Mouse (Mus musculus): ENCODE measurements around the gene Olfr1121.
"Not testable (repeated sequence)": the region's sequence is repeated elsewhere in the genome, so short reads cannot be mapped to it uniquely, and the experiment has no call there.

Gene Olfr1121

DNA sequence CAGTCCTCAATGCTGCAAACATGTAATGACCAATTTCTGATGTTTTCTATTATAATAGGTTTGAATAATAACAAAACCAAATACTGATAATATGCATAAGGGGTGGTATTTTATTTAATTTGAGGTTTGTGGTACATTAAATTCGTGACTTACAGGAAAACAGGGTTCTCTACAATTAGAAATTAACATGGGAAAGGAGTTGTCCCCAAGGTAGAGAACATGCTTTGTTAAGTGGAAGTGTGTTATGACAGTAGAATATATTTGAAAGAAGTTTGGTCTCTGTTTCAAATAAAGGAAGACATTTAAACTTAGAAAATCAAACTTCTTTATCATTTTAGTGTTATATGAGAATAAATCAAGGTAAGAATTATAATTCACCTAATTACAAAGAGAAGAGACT, at the start of gene Olfr1121:
Gene Olfr1121, plus strand, starts transcription at position 301 of the 400 bp plus-strand sequence.
- no peak for DNase-seq

DNA sequence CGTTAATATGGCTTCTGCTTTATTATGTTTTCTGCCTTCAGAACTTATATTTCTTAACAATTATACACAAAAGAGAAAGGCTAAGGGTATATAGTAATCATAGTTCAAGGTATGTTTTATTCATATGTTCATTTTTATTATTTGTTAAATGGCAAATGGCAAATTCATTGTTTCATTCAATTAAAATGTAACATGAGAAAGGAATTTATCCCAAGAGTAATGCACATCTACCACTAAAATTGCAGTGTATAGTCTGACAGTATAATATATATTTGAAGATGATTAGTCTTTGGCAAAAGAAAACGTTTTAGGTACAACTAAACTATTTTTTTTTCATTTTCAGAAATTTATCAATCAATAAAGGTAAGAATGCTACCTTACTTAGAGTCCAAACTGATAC, 15.2 kb upstream of the Olfr1121 start, which contains the start of gene Olfr1120:
Gene Olfr1120, plus strand, starts transcription at position 301 of the 400 bp plus-strand sequence.
- DNase-seq, result no peak

DNA sequence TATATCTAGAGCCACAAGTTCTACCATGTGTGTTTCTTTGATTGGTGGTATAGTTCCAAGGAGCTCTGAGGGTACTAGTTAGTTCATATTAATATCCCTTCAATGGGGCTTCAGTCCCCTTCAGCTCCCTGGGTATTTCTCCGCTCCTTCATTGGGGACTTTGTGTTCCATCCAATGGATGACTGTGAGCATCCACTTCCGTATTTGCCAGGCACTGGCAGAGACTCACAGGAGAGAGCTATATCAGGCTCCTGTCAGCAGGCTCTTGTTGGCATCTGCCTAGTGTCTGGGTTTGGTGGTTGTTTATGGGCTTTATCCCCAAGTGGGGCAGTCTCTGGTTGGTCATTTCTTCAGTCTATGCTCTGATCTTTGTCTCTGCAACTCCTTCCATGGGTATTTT, 9.6 kb upstream of the Olfr1121 start:
- not testable (repeated sequence) for DNase-seq

DNA sequence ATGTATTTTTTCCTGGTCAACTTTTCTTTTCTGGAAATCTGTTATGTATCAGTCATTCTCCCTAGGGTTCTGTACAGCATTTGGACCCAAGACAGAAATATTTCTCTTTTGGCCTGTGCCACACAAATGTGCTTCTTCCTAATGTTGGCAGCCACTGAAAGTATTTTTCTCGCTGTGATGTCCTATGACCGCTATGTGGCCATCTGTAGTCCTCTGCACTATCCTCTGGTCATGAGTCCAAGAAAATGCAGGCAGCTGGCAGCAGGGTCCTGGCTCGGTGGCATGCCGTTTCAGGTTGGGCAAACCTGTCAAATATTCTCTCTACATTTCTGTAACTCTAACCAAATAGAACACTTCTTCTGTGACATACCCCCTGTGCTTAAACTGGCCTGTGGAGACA, 2.0 kb downstream of the Olfr1121 start:
- no peak for DNase-seq

DNA sequence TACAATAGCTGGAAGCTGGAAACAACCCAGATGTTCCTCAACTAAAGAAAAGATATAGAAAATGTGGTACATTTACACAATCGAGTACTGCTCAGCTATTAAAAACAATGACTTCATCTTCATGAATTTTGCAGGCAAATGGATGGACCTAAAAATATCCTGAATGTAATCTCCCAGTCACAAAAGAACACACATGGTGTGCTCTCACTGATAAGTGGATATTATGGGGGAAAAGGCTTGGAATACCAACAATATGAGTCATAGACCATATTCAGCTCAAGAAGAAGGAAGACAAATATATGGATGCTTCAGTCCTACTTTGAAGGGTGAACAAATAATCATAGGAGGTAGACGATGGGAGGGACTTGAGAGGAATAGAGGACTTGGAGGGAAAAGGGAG, 14.2 kb downstream of the Olfr1121 start:
- no peak for DNase-seq

DNA sequence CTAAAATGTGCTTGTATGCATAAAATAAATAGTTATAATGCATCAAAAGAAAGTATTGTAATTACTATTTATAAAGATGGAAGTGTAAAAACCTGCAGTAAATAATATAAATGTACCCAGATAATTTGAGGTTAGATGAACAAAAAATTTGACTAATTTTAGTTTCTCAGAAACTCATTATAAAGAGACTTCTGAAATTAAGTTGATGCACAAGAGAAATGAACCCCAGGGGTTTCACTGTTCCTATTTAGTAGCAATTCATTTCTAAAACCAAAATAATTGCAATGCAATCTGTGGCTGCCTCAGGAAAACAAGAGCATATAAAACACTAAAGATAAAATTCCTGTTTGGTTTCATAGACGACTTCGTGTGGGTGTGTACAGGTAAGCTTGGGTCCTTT, 15.9 kb downstream of the Olfr1121 start, which contains the start of gene Olfr1122:
Gene Olfr1122, plus strand, starts transcription at position 301 of the 400 bp plus-strand sequence.
- no peak for DNase-seq

DNA sequence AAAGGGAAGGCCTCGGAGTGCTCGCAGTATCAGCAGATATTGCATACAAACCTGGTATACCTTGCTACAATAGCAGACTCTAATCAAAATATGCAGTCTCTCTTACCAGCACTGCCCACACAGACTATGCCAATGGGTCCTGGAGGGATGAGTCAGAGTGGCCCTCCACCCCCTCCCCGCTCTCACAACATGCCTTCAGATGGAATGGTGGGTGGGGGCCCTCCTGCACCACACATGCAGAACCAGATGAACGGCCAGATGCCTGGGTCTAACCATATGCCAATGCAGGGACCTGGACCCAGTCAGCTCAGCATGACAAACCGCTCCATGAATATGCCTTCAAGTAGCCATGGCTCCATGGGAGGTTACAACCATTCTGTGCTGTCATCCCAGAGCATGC, 23.9 kb downstream of the Olfr1121 start:
- DNase-seq, result not testable (repeated sequence)

DNA sequence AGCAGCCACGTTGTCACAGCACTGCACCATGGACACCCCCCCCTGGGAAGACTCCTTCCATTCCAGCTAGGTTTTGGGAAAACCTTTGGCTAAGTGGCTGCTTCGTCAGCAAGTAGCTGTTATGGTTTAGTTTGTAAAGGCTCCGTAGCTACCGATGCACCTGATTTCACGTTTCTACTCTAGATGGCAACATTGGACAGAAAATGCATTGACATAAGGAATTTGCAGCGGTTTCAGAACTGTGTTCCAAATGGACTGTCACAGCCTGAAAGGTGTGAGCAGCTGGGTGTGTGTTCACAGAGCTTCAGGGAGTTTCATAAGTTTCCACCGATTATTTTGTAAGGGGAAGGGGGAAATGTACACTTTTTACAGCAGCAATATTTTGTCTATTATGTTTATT, 25.0 kb downstream of the Olfr1121 start:
- DNase-seq, result not testable (repeated sequence)

DNA sequence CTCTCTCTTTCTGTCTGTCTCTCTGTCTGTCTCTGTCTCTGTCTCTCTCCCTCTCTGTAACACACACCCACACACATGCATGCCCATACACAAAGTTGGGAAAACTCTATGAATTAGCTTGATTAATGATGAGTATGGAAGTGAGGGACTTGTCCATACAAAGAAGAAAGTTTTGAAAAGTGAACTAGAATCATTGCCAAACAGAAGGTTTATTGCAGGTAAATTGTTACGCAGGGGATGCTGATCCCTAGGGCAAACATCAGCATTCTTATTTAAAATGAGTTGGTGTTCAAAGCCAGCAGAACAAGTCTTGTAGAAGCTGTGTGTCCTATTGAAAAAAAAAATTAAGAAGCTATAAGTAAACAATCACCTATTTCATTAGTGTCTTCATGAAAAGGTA, 46.6 kb downstream of the Olfr1121 start, which contains the start of gene Olfr1123:
Gene Olfr1123, plus strand, starts transcription at position 301 of the 400 bp plus-strand sequence.
- DNase-seq, result no peak
